Mouse (Mus musculus) MEL (cell line): ENCODE measurements around the gene Mrps36. TPM values are rescaled to one million over a fixed set of nuclear protein-coding genes. Genes with fewer than 3 reads are reported as not detected.

ENCODE experiments used
- DNase-seq: peaks from one replicate; pipeline ENCODE4 v3.0.0; 2011; ENCODE audit warnings: low read depth, low spot score
- H3K27ac ChIP-seq: 2 replicates; pipeline ENCODE4 v1.5.1; 2012; ENCODE audit warnings: low read depth, mild to moderate bottlenecking, control low read depth, low read length, moderate library complexity; ENCODE audit not compliant: control insufficient read depth
- H3K27me3 ChIP-seq, 2 experiments: fragments of 150-350 bp in 1 of 2; sonication (generic) in 1 of 2; 2 replicates each; pipeline ENCODE4 v1.6.1; 2012; ENCODE audit warnings: low read length in 2 of 2, mild to moderate bottlenecking in 2 of 2, improper control_type of control experiment in 1 of 2, moderate library complexity in 1 of 2; ENCODE audit not compliant: insufficient read depth in 2 of 2, control insufficient read depth in 1 of 2
- H3K36me3 ChIP-seq, 2 experiments: 2 replicates each; pipeline ENCODE4 v1.6.1; 2012 to 2014; ENCODE audit warnings: low read length in 2 of 2, improper control_type of control experiment in 1 of 2, inconsistent platforms in 1 of 2, mild to moderate bottlenecking in 1 of 2; ENCODE audit not compliant: insufficient read depth in 2 of 2, control insufficient read depth in 1 of 2
- H3K4me1 ChIP-seq, 2 experiments: fragments of 150-350 bp in 1 of 2; sonication (generic) in 1 of 2; 2 replicates each; pipeline ENCODE4 v1.6.1; 2012; ENCODE audit warnings: low read length in 2 of 2, improper control_type of control experiment in 1 of 2, mild to moderate bottlenecking in 1 of 2; ENCODE audit not compliant: insufficient read depth in 2 of 2, control insufficient read depth in 1 of 2
- H3K4me3 ChIP-seq, 2 experiments: fragments of 150-350 bp in 1 of 2; sonication (generic) in 1 of 2; 2 replicates each; pipeline ENCODE4 v1.5.1; 2012; ENCODE audit warnings: low read depth in 2 of 2, low read length in 2 of 2, mild to moderate bottlenecking in 2 of 2, moderate library complexity in 2 of 2, control low read depth in 1 of 2, improper control_type of control experiment in 1 of 2; ENCODE audit not compliant: control insufficient read depth in 1 of 2, insufficient read depth in 1 of 2
- H3K79me2 ChIP-seq: 2 replicates; pipeline ENCODE4 v1.6.1; 2012; ENCODE audit warnings: mild to moderate bottlenecking, low read length, moderate library complexity; ENCODE audit not compliant: control insufficient read depth, poor library complexity, insufficient read depth
- H3K9ac ChIP-seq: 2 replicates; pipeline ENCODE4 v1.6.1; 2012; ENCODE audit warnings: low read depth, mild to moderate bottlenecking, control low read depth, low read length, moderate library complexity; ENCODE audit not compliant: control insufficient read depth, poor library complexity, severe bottlenecking
- H3K9me3 ChIP-seq: fragments of 150-350 bp; sonication (generic); replicated peaks from 2 replicates; pipeline ENCODE4 v1.6.1; 2012; ENCODE audit warnings: mild to moderate bottlenecking, low read length, improper control_type of control experiment, moderate library complexity; ENCODE audit not compliant: insufficient read depth
- CTCF ChIP-seq, 3 experiments: IDR thresholded peaks in 2 of 3; conservative IDR thresholded peaks in 1 of 3; 2 replicates each; pipeline ENCODE4 v1.5.1; 2011 to 2012; ENCODE audit warnings: low read length in 3 of 3, low read depth in 2 of 3, mild to moderate bottlenecking in 2 of 3, improper control_type of control experiment in 1 of 3, inconsistent platforms in 1 of 3, mixed read lengths in 1 of 3, moderate library complexity in 1 of 3; ENCODE audit not compliant: control insufficient read depth in 1 of 3, insufficient read depth in 1 of 3, poor library complexity in 1 of 3, severe bottlenecking in 1 of 3
- E2F4 ChIP-seq: IDR thresholded peaks from 2 replicates; pipeline ENCODE4 v1.6.1; 2011; ENCODE audit warnings: low read depth, low read length, improper control_type of control experiment, borderline replicate concordance
- ELF1 ChIP-seq: IDR thresholded peaks from 2 replicates; pipeline ENCODE4 v1.6.1; 2014; ENCODE audit warnings: low read depth, mild to moderate bottlenecking, inconsistent platforms, low read length, improper control_type of control experiment, moderate library complexity
- EP300 ChIP-seq, 2 experiments: IDR thresholded peaks; 2 replicates each; pipeline ENCODE4 v1.6.1; 2011; ENCODE audit warnings: improper control_type of control experiment in 2 of 2, low read length in 2 of 2, low read depth in 1 of 2, mild to moderate bottlenecking in 1 of 2
- ETS1 ChIP-seq: IDR thresholded peaks from 2 replicates; pipeline ENCODE4 v1.6.1; 2012; ENCODE audit warnings: low read depth, mild to moderate bottlenecking, inconsistent platforms, low read length, improper control_type of control experiment, moderate library complexity
- GATA1 ChIP-seq: IDR thresholded peaks from 2 replicates; pipeline ENCODE4 v1.6.1; 2011; ENCODE audit warnings: low read depth, low read length, improper control_type of control experiment
- HCFC1 ChIP-seq: IDR thresholded peaks from 2 replicates; pipeline ENCODE4 v1.6.1; 2012; ENCODE audit warnings: low read depth, mild to moderate bottlenecking, inconsistent platforms, low read length, improper control_type of control experiment, moderate library complexity
- JUND ChIP-seq: IDR thresholded peaks from 2 replicates; pipeline ENCODE4 v1.6.1; 2011; ENCODE audit warnings: low read depth, mild to moderate bottlenecking, improper control_type of control experiment, low read length
- MAFK ChIP-seq: IDR thresholded peaks from 2 replicates; pipeline ENCODE4 v1.6.1; 2011; ENCODE audit warnings: low read depth, mild to moderate bottlenecking, low read length, improper control_type of control experiment, borderline replicate concordance
- MAX ChIP-seq: IDR thresholded peaks from 2 replicates; pipeline ENCODE4 v1.6.1; 2011; ENCODE audit warnings: low read length, improper control_type of control experiment
- MXI1 ChIP-seq: IDR thresholded peaks from 2 replicates; pipeline ENCODE4 v1.6.1; 2011; ENCODE audit warnings: mild to moderate bottlenecking, low read depth, low read length, improper control_type of control experiment
- MYB ChIP-seq: IDR thresholded peaks from 2 replicates; pipeline ENCODE4 v1.6.1; 2011; ENCODE audit warnings: mild to moderate bottlenecking, low read depth, low read length, improper control_type of control experiment
- MYC ChIP-seq: IDR thresholded peaks from 2 replicates; pipeline ENCODE4 v1.6.1; 2011; ENCODE audit warnings: low read depth, mild to moderate bottlenecking, low read length, improper control_type of control experiment, moderate library complexity
- NELFE ChIP-seq: IDR thresholded peaks from 2 replicates; pipeline ENCODE4 v1.6.1; 2011; ENCODE audit warnings: low read depth, low read length, improper control_type of control experiment
- POLR2A ChIP-seq, 2 experiments: IDR thresholded peaks; 2 replicates each; pipeline ENCODE4 v1.6.1; 2011 to 2012; ENCODE audit warnings: low read length in 2 of 2, mild to moderate bottlenecking in 2 of 2, control low read depth in 1 of 2, improper control_type of control experiment in 1 of 2, low read depth in 1 of 2, moderate library complexity in 1 of 2; ENCODE audit not compliant: control insufficient read depth in 1 of 2, insufficient read depth in 1 of 2, poor library complexity in 1 of 2
- RCOR1 ChIP-seq: IDR thresholded peaks from 2 replicates; pipeline ENCODE4 v1.6.1; 2012; ENCODE audit warnings: low read depth, mild to moderate bottlenecking, inconsistent platforms, low read length, improper control_type of control experiment
- SIN3A ChIP-seq: IDR thresholded peaks from 2 replicates; pipeline ENCODE4 v1.6.1; 2012; ENCODE audit warnings: low read length, improper control_type of control experiment, inconsistent platforms
- TAL1 ChIP-seq: IDR thresholded peaks from 2 replicates; pipeline ENCODE4 v1.6.1; 2012; ENCODE audit warnings: mild to moderate bottlenecking, inconsistent platforms, low read length, moderate library complexity, mixed read lengths
- UBTF ChIP-seq: IDR thresholded peaks from 2 replicates; pipeline ENCODE4 v1.6.1; 2012; ENCODE audit warnings: low read depth, mild to moderate bottlenecking, inconsistent platforms, low read length, improper control_type of control experiment, moderate library complexity, borderline replicate concordance; ENCODE audit not compliant: insufficient read depth
- USF1 ChIP-seq: IDR thresholded peaks from 2 replicates; pipeline ENCODE4 v1.6.1; 2014; ENCODE audit warnings: low read depth, mild to moderate bottlenecking, inconsistent platforms, low read length, improper control_type of control experiment, moderate library complexity
- polyA plus RNA-seq, 2 experiments: library from polyadenylated mRNA; stranded (reverse) in 1 of 2; unstranded in 1 of 2; fragments of >175 nt in 1 of 2; fragments of >200 nt in 1 of 2; gene quantifications; 2 replicates each; pipeline versions ENCODE4 v1.2.1 to v1.2.4; 2012; ENCODE audit warnings: low replicate concordance in 2 of 2, low read depth in 1 of 2; ENCODE audit not compliant: insufficient read length in 2 of 2, insufficient read depth in 1 of 2, missing spikeins in 1 of 2
- total RNA-seq: library from RNA; depleted of rRNA; stranded (reverse); fragments of 300-350 nt; gene quantifications from 2 replicates; pipeline ENCODE4 v1.2.3, GENCODE M21; 2012

Mrps36 gene
- total and polyA plus RNA-seq, 3 experiments = 73.1 to 91.1 TPM; not detected in 1

GRCm38 (mm10) chr13:100730861-100731176, 13.6 kb downstream of the Mrps36 start, which contains the start of gene Cdk7 (continued):
- TF ChIP-seq UBTF (no peak), MYC (peak; percentile 100), GATA1 (no peak), POLR2A (IDR thresholded peaks at IDR 0.05; ENCODE audit: control insufficient read depth in 1 of 2, insufficient read depth in 1 of 2, low read depth in 1 of 2, low read length in 2 of 2, poor library complexity in 1 of 2) (peak; percentile 5 to 88; a peak in 2 of 4 replicates), SIN3A (peak; percentile 99), MAFK (no peak), MAX (peak; percentile 99), MYB (no peak), HCFC1 (peak; percentile 95), MXI1 (peak; percentile 100), ETS1 (peak; percentile 26; the same call in 1 of the 2 replicates), EP300 (IDR thresholded peaks at IDR 0.05; ENCODE audit: low read depth in 1 of 2, low read length in 2 of 2) (no peak; a peak in 1 of 4 replicates), ELF1 (peak; percentile 98), CTCF (IDR thresholded peaks at IDR 0.05 in 2 of 3, conservative IDR thresholded peaks at IDR 0.05 in 1 of 3; ENCODE audit: control insufficient read depth in 1 of 3, insufficient read depth in 1 of 3, low read depth in 2 of 3, low read length in 3 of 3, poor library complexity in 1 of 3, severe bottlenecking in 1 of 3) (no peak), TAL1 (no peak), RCOR1 (no peak; the same call in 1 of the 2 replicates), JUND (no peak)

- DNase-seq = no peak
These were observed 14.2 kb downstream of the Mrps36 start for GRCm38 (mm10) chr13:100730153-100730860.

More at GRCm38 (mm10) chr13:100730153-100730860, 14.2 kb downstream of the Mrps36 start:
- Histone ChIP-seq H3K9ac (peak overlapping the region; percentile 77), H3K79me2 (peaks cover 34% of the 10 kb centered on the region), H3K27me3 (no peaks in the 10 kb centered on the region), H3K9me3 (no peaks in the 10 kb centered on the region), H3K4me1 (peaks cover 6 to 12% of the 10 kb centered on the region in 2 experiments), H3K36me3 (peaks cover 2 to 34% of the 10 kb centered on the region in 2 experiments; a peak in 3 of 4 replicates), H3K27ac (peak overlapping the region; percentile 63), H3K4me3 (peak overlapping the region; percentile 69 to 86)
- no peak for TF ChIP-seq E2F4
- no peak for TF ChIP-seq USF1
- peak in 1 of 2 experiments; percentile 56; a peak in 1 of 4 replicates for TF ChIP-seq POLR2A (IDR thresholded peaks at IDR 0.05; ENCODE audit: control insufficient read depth in 1 of 2, insufficient read depth in 1 of 2, low read depth in 1 of 2, low read length in 2 of 2, poor library complexity in 1 of 2)
- no peak for TF ChIP-seq NELFE
- TF ChIP-seq, all 39 proteins: peak for 1
